Mouse (Mus musculus) testis, adult 2 months (tissue): ENCODE measurements at regions not wholly inside any gene's neighbourhood (a gene's known extent, or its start where the extent isn't known, plus 50 kb on each side); places are given as distances from the start of the nearest gene placed in this dataset.

Source experiments
- CTCF ChIP-seq: fragments of 200-500 bp; IDR thresholded peaks from 2 replicates; pipeline ENCODE4 v1.5.1; 2012; ENCODE audit warnings: low read depth, mild to moderate bottlenecking, inconsistent platforms, low read length, moderate library complexity; ENCODE audit not compliant: control insufficient read depth, insufficient read depth, insufficient replicate concordance
- POLR2A ChIP-seq: fragments of 200-500 bp; IDR thresholded peaks from 2 replicates; pipeline ENCODE4 v1.6.1; 2012; ENCODE audit warnings: low read depth, mild to moderate bottlenecking, inconsistent platforms, low read length, moderate library complexity; ENCODE audit not compliant: control insufficient read depth

DNA sequence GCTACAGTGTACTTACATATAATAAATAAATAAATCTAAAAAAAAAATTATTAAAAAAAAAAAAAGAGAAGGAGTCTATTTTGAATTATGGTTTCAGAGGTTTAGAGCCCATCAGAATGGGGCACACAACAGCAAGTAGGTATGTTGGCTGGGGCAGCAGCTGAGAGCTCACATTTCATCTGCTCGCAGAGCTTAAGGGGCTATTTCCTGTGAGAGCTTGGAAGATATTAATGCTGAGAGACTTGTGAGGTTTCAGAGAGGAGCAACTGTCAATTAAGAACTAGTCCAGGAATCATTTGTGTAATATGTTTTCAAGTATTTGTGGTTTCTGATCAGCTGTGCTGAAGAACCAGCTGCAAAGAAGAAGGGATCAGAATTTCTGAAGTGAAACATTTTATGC lies 263.3 kb downstream of the Tbc1d1 start:
- TF ChIP-seq CTCF = no peak
- TF ChIP-seq POLR2A = no peak
